Mouse (Mus musculus) layer of hippocampus, adult 9-11 months (tissue): ENCODE data around the gene Olfr1098.

Experiments used
- DNase-seq: peaks from one replicate; pipeline ENCODE4 v3.0.0; 2022

Olfr1098 gene

GRCm38 (mm10) chr2:86924445-86924844 is at the start of gene Olfr1098:
TSS of gene Olfr1098 (minus strand) at chr2:86924545.
- DNase-seq = no peak

DNA sequence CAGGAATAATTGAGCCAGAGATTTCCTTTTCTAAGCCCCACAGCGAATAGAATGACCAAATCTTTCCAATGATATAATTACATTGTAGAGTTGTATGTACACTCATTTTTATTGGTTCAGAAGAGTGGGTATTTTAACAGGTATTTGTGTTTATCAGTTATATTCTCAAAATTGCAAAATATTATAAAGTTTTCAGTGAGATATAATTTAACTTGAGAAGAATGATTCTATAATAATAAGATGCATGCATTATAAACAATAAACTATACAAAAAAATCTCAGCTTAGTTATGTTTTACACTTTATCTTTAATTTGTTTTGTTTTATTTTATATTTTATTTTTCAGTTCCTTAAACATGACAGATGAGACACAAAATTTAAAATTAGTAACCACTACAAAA is 36.2 kb upstream of the Olfr1098 start, which contains the start of gene Olfr1099:
Gene Olfr1099 (minus strand): TSS at position 101 of the 400 bp plus-strand sequence.
- DNase-seq = no peak

GRCm38 (mm10) chr2:86926557-86926956 is 2.2 kb upstream of the Olfr1098 start:
- no peak for DNase-seq

- no peak for DNase-seq
These were observed 18.7 kb downstream of the Olfr1098 start for GRCm38 (mm10) chr2:86905647-86906046.

DNA sequence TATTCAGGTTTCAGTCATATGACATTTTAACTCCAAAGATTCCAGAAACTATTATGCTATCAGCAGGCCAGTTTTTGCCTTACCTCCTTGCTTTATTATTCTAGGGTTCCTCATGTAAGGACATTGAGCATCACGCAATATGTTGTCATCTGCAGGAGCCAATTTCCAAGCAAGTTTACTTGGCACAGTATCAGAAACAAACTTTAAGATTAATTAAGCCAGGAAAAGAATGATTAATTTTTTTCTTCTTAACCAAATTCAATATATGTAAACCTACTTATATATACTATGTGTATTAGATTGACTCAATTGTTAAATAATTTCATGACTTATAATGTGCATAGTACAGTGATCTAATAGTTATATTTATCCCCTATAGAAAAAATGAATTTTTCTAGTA is 32.2 kb downstream of the Olfr1098 start, which contains the start of gene Olfr1097:
Gene Olfr1097 (minus strand): TSS at position 101 of the 400 bp plus-strand sequence.
- no peak for DNase-seq

GRCm38 (mm10) chr2:86874702-86875101 is 49.6 kb downstream of the Olfr1098 start, which contains the start of gene Gm13723:
TSS of gene Gm13723 (minus strand) at chr2:86874802.
- DNase-seq = no peak
